In genomic region chrX:60542901-60543300, GRCm38 (mm10) we compare ENCODE assay signal across 34 mouse cellular contexts. TPM values are rescaled to one million over a fixed set of nuclear protein-coding genes. Genes with fewer than 3 reads are reported as not detected.
DNase-seq lines count a peak whose midpoint lies in the region; ATAC-seq and TF ChIP-seq lines count a peak whose summit lies in the region.
"Had no signal": no experiment of that assay in that cellular context is flagged by ENCODE, and none has a peak within 500 bp of the region (broad histone marks: within the 10 kb centered on the region; RNA-seq: fewer than 3 reads in every experiment).

No protein-coding gene starts in this region.

- H3K27ac ChIP-seq in forebrain, postnatal 0 days (ENCODE audit: low read depth, low read length), result no peak overlapping the region
- H3K27ac ChIP-seq in forebrain, embryonic 11.5 days (ENCODE audit: low read depth, low read length), result no peak overlapping the region
- no peak overlapping the region for H3K27ac ChIP-seq in midbrain, postnatal 0 days (ENCODE audit: low read depth, low read length)
- H3K27ac ChIP-seq in midbrain, embryonic 11.5 days (ENCODE audit: low read depth, low read length), result no peak overlapping the region
- H3K27ac ChIP-seq: forebrain, embryonic 10.5 days; heart, embryonic 15.5 days; hindbrain, embryonic 10.5 days; hindbrain, embryonic 14.5 days had no signal

- H3K9me3 ChIP-seq in forebrain, postnatal 0 days (ENCODE audit: low read length), result no peaks in the 10 kb centered on the region
- no peaks in the 10 kb centered on the region for H3K9me3 ChIP-seq in forebrain, embryonic 11.5 days (ENCODE audit: control insufficient read depth, low read length)
- H3K9me3 ChIP-seq in midbrain, postnatal 0 days (ENCODE audit: low read length), result no peaks in the 10 kb centered on the region
- H3K9me3 ChIP-seq in midbrain, embryonic 11.5 days (ENCODE audit: control insufficient read depth, low read length), result no peaks in the 10 kb centered on the region
- H3K9me3 ChIP-seq: forebrain, embryonic 10.5 days; heart, embryonic 15.5 days had no signal

- TF ChIP-seq POLR2A in brain, embryonic 14.5 days (IDR thresholded peaks at IDR 0.05; ENCODE audit: borderline replicate concordance, extremely low read depth, insufficient read depth, insufficient read length, poor library complexity, severe bottlenecking), result no peak

- no peak for TF ChIP-seq CTCF in forebrain, postnatal 0 days (IDR thresholded peaks at IDR 0.05; ENCODE audit: low read depth)
- no peak for TF ChIP-seq CTCF in midbrain, postnatal 0 days (IDR thresholded peaks at IDR 0.05)
- no peak for TF ChIP-seq CTCF in brain, embryonic 14.5 days (IDR thresholded peaks at IDR 0.05; ENCODE audit: borderline replicate concordance, extremely low read depth, insufficient read depth, insufficient read length)

- 36% methylated on average over 1 of the region's 1 CpGs for WGBS in forebrain, postnatal 0 days
- WGBS in forebrain, embryonic 11.5 days, result 33% methylated on average over 1 of the region's 1 CpGs
- 29% methylated on average over 1 of the region's 1 CpGs for WGBS in midbrain, postnatal 0 days
- WGBS in midbrain, embryonic 11.5 days, result 39% methylated on average over 1 of the region's 1 CpGs

- no peak overlapping the region for H3K4me2 ChIP-seq in forebrain, postnatal 0 days (ENCODE audit: low read depth)
- H3K4me2 ChIP-seq in forebrain, embryonic 11.5 days (ENCODE audit: low read depth, low read length, severe bottlenecking), result no peak overlapping the region
- no peak overlapping the region for H3K4me2 ChIP-seq in midbrain, postnatal 0 days (ENCODE audit: low read depth, low read length, poor library complexity, severe bottlenecking)
- H3K4me2 ChIP-seq in midbrain, embryonic 11.5 days, result no peak overlapping the region
- H3K4me2 ChIP-seq: heart, embryonic 12.5 days; heart, embryonic 15.5 days; hindbrain, embryonic 14.5 days had no signal

- H3K4me1 ChIP-seq in forebrain, postnatal 0 days (ENCODE audit: insufficient read depth), result no peaks in the 10 kb centered on the region
- no peaks in the 10 kb centered on the region for H3K4me1 ChIP-seq in forebrain, embryonic 11.5 days (replicated peaks; ENCODE audit: control insufficient read depth, insufficient read depth, low read length)
- no peaks in the 10 kb centered on the region for H3K4me1 ChIP-seq in midbrain, postnatal 0 days (ENCODE audit: insufficient read depth, low read length)
- peaks cover 4% of the 10 kb centered on the region for H3K4me1 ChIP-seq in midbrain, embryonic 11.5 days (ENCODE audit: control insufficient read depth, insufficient read depth, low read length)
- H3K4me1 ChIP-seq: heart, embryonic 12.5 days; heart, embryonic 15.5 days had no signal

- peak; percentile 19 for DNase-seq in forebrain, postnatal 0 days
- no peak for DNase-seq in forebrain, embryonic 11.5 days (ENCODE audit: low spot score)
- peak; percentile 12 for DNase-seq in midbrain, postnatal 0 days (ENCODE audit: low spot score)
- DNase-seq in midbrain, embryonic 11.5 days (ENCODE audit: low spot score, missing footprints), result no peak
- DNase-seq in brain, embryonic 14.5 days (ENCODE audit: low read depth), result peak; percentile 81
- no peak for DNase-seq in frontal cortex, postnatal 36 days (ENCODE audit: low spot score in 2 of 2)
- DNase-seq: adrenal gland, adult 8-10 months; adrenal gland, postnatal 25 days; cerebellum, adult 2 months; cerebellum, adult 9-11 months; cerebellum, postnatal 36 days; embryo, embryonic 11 days; gastrocnemius, postnatal 25 days; heart, adult 18-20 months; heart, postnatal 10 days; heart, postnatal 36 days had no signal

- H3K4me3 ChIP-seq in forebrain, postnatal 0 days (ENCODE audit: low read depth, low read length), result no peak overlapping the region
- no peak overlapping the region for H3K4me3 ChIP-seq in forebrain, embryonic 11.5 days (ENCODE audit: low read depth, low read length)
- no peak overlapping the region for H3K4me3 ChIP-seq in midbrain, postnatal 0 days (ENCODE audit: low read depth, low read length)
- H3K4me3 ChIP-seq in midbrain, embryonic 11.5 days (ENCODE audit: low read depth, low read length), result no peak overlapping the region
- H3K4me3 ChIP-seq: forebrain, embryonic 10.5 days; heart, embryonic 12.5 days; heart, embryonic 15.5 days; hindbrain, embryonic 10.5 days had no signal

- no peak for ATAC-seq in forebrain, postnatal 0 days
- ATAC-seq in forebrain, embryonic 11.5 days (replicated peaks; ENCODE audit: low FRiP score), result no peak
- ATAC-seq in midbrain, postnatal 0 days (ENCODE audit: low FRiP score), result no peak
- no peak for ATAC-seq in midbrain, embryonic 11.5 days (ENCODE audit: low FRiP score)
- ATAC-seq: activated CD4-positive, CD25-positive, alpha-beta regulatory T cell, adult 4 months; CD4-positive, CD25-positive, alpha-beta regulatory T cell, adult 4 months; forebrain, embryonic 16.5 days; intestine, postnatal 0 days had no signal

- H3K9ac ChIP-seq in forebrain, postnatal 0 days, result no peak overlapping the region
- no peak overlapping the region for H3K9ac ChIP-seq in forebrain, embryonic 11.5 days (ENCODE audit: low read length)
- H3K9ac ChIP-seq in midbrain, postnatal 0 days (replicated peaks; ENCODE audit: low read length, poor library complexity, severe bottlenecking), result no peak overlapping the region
- no peak overlapping the region for H3K9ac ChIP-seq in midbrain, embryonic 11.5 days (ENCODE audit: low read length)
- H3K9ac ChIP-seq: heart, embryonic 12.5 days; heart, embryonic 15.5 days; hindbrain, embryonic 14.5 days had no signal

- no peaks in the 10 kb centered on the region for H3K27me3 ChIP-seq in forebrain, postnatal 0 days (ENCODE audit: insufficient read depth, low read length)
- no peaks in the 10 kb centered on the region for H3K27me3 ChIP-seq in forebrain, embryonic 11.5 days (ENCODE audit: control insufficient read depth, insufficient read depth, low read length)
- H3K27me3 ChIP-seq in midbrain, postnatal 0 days (ENCODE audit: insufficient read depth, low read length), result no peaks in the 10 kb centered on the region
- no peaks in the 10 kb centered on the region for H3K27me3 ChIP-seq in midbrain, embryonic 11.5 days (ENCODE audit: control insufficient read depth, insufficient read depth, low read length)

- no peaks in the 10 kb centered on the region for H3K36me3 ChIP-seq in forebrain, postnatal 0 days (ENCODE audit: insufficient read depth)
- H3K36me3 ChIP-seq in forebrain, embryonic 11.5 days (ENCODE audit: control insufficient read depth, insufficient read depth, low read length), result no peaks in the 10 kb centered on the region
- H3K36me3 ChIP-seq in midbrain, postnatal 0 days (ENCODE audit: insufficient read depth, low read length), result no peaks in the 10 kb centered on the region
- H3K36me3 ChIP-seq in midbrain, embryonic 11.5 days (ENCODE audit: control insufficient read depth, insufficient read depth, low read length), result no peaks in the 10 kb centered on the region
- H3K36me3 ChIP-seq: forebrain, embryonic 10.5 days; heart, embryonic 12.5 days; heart, embryonic 15.5 days; hindbrain, embryonic 10.5 days had no signal

RNA-seq across cellular contexts. Expression of gene Gm7073, which starts 3.9 kb away (rescaled TPM):
- not detected in 2 replicates for total RNA-seq in forebrain, postnatal 0 days (2014; rRNA removed)
- polyA plus RNA-seq in forebrain, postnatal 0 days (2015; fragmentation: Nextera tagmentation; extraction: Ambion mirVana), result not detected in 2 replicates
- polyA plus RNA-seq in forebrain, embryonic 11.5 days (2014; fragmentation: Nextera tagmentation; extraction: Ambion mirVana), result not detected in 2 replicates
- not detected in 2 replicates for total RNA-seq in midbrain, postnatal 0 days (2014; rRNA removed)
- not detected in 2 replicates for polyA plus RNA-seq in midbrain, postnatal 0 days (2015; fragmentation: Nextera tagmentation; extraction: Ambion mirVana)
- not detected in 2 replicates for polyA plus RNA-seq in midbrain, embryonic 11.5 days (2014; fragmentation: Nextera tagmentation; extraction: Ambion mirVana)
- not detected in 2 replicates for polyA plus RNA-seq in brain, embryonic 14.5 days (2012; rRNA removed)
- total RNA-seq: adrenal gland, adult 8-10 months; adrenal gland, postnatal 25 days; gastrocnemius, adult 8-10 months; gastrocnemius, postnatal 25 days; heart, adult 18-20 months; heart, postnatal 10 days; heart, postnatal 36 days; MEL had no signal
- polyA plus RNA-seq: activated CD4-positive, CD25-positive, alpha-beta regulatory T cell, adult 4 months; C2C12; CD4-positive, CD25-positive, alpha-beta regulatory T cell, adult 4 months; cerebellum, adult 2 months; cortical plate, adult 2 months; embryonic facial prominence, embryonic 11.5 days; embryonic facial prominence, embryonic 14.5 days; forebrain, embryonic 10.5 days; forebrain, embryonic 16.5 days; frontal cortex, adult 2 months; gonadal fat pad, adult 2 months; heart, embryonic 12.5 days; heart, embryonic 15.5 days; hindbrain, embryonic 10.5 days; hindbrain, embryonic 14.5 days; intestine, embryonic 14.5 days; intestine, postnatal 0 days had no signal

RNA-seq across cellular contexts. Expression of gene Atp11c, which starts 49.6 kb away (rescaled TPM):
- total RNA-seq in forebrain, postnatal 0 days (2014; rRNA removed), result 20.9 and 28.0 TPM in 2 replicates
- polyA plus RNA-seq in forebrain, postnatal 0 days (2015; fragmentation: Nextera tagmentation; extraction: Ambion mirVana), result 5.2 and 6.8 TPM in 2 replicates
- 15.6 and 18.7 TPM in 2 replicates for polyA plus RNA-seq in forebrain, embryonic 11.5 days (2014; fragmentation: Nextera tagmentation; extraction: Ambion mirVana)
- total RNA-seq in midbrain, postnatal 0 days (2014; rRNA removed), result 20.3 and 23.6 TPM in 2 replicates
- polyA plus RNA-seq in midbrain, postnatal 0 days (2015; fragmentation: Nextera tagmentation; extraction: Ambion mirVana), result 5.0 and 6.0 TPM in 2 replicates
- 15.6 and 17.7 TPM in 2 replicates for polyA plus RNA-seq in midbrain, embryonic 11.5 days (2014; fragmentation: Nextera tagmentation; extraction: Ambion mirVana)
- polyA plus RNA-seq in brain, embryonic 14.5 days (2012; rRNA removed), result 20.0 and 25.2 TPM in 2 replicates

Comparison
In these comparisons a context has a peak if more than half of its experiments do, and no peak if none do; other contexts are left out.
1. DNase-seq: peak in forebrain, postnatal 0 days (single experiment), midbrain, postnatal 0 days (single experiment) and brain, embryonic 14.5 days (single experiment); none in forebrain, embryonic 11.5 days (single experiment), midbrain, embryonic 11.5 days (single experiment) and frontal cortex, postnatal 36 days (0 of 2).